Mouse (Mus musculus) liver, embryonic 16.5 days (tissue): ENCODE measurements around the gene Olfr453. TPM values are rescaled to one million over a fixed set of nuclear protein-coding genes. Genes with fewer than 3 reads are reported as not detected.

Source experiments
- ATAC-seq: fragments of 200-750 bp; cut with Nextera tagmentation; 2 replicates; pipeline ENCODE4 v1.8.0; 2017; ENCODE audit warnings: low read depth, mild to moderate bottlenecking, moderate number of reproducible peaks, moderate library complexity
- H3K27ac ChIP-seq: fragments of 300-500 bp; sonication (generic); 2 replicates; pipeline ENCODE4 v1.5.1; 2014; ENCODE audit warnings: mild to moderate bottlenecking, low read length
- H3K27me3 ChIP-seq: fragments of 300-500 bp; sonication (generic); 2 replicates; pipeline ENCODE4 v1.6.1; 2014; ENCODE audit warnings: low read depth, low read length, mixed read lengths; ENCODE audit not compliant: control insufficient read depth, insufficient read depth
- H3K36me3 ChIP-seq: fragments of 300-500 bp; sonication (generic); 2 replicates; pipeline ENCODE4 v1.6.1; 2014; ENCODE audit warnings: mild to moderate bottlenecking; ENCODE audit not compliant: control insufficient read depth, insufficient read depth
- H3K4me1 ChIP-seq: fragments of 300-500 bp; sonication (generic); 2 replicates; pipeline ENCODE4 v1.6.1; 2014; ENCODE audit warnings: low read depth, low read length, mixed read lengths; ENCODE audit not compliant: control insufficient read depth
- H3K4me2 ChIP-seq: fragments of 300-500 bp; sonication (generic); 2 replicates; pipeline ENCODE4 v1.6.1; 2014; ENCODE audit warnings: low read depth, low read length, mixed read lengths
- H3K4me3 ChIP-seq: fragments of 300-500 bp; sonication (generic); 2 replicates; pipeline ENCODE4 v1.5.1; 2014; ENCODE audit warnings: low read depth, mild to moderate bottlenecking, low read length
- H3K9ac ChIP-seq: fragments of 300-500 bp; sonication (generic); 2 replicates; pipeline ENCODE4 v1.6.1; 2014; ENCODE audit warnings: low read depth, low read length
- H3K9me3 ChIP-seq: fragments of 300-500 bp; sonication (generic); replicated peaks from 2 replicates; pipeline ENCODE4 v1.6.1; 2016; ENCODE audit warnings: low read length; ENCODE audit not compliant: control insufficient read depth
- WGBS: fragments of 180-500 bp; shearing (Covaris S2); extraction: QIAGEN DNeasy Blood & Tissue Kit; methylation state at CpG from one replicate; pipeline ENCODE4 v1.1.7; 2014; ENCODE audit not compliant: insufficient replicate concordance; 5-methylcytosine and 5-hydroxymethylcytosine counted together
- polyA plus RNA-seq: library from polyadenylated mRNA; unstranded; fragments of >200 nt; fragmentation: Nextera tagmentation; extraction: Ambion mirVana; gene quantifications from 2 replicates; pipeline ENCODE4 v1.2.1, GENCODE M21; 2015

Gene Olfr453
- polyA plus RNA-seq, 1 experiment from 2014 or later, result not detected

GRCm38 (mm10) chr6:42756104-42756503 is 16.9 kb downstream of the Olfr453 start, which contains the start of gene Olfr38:
Gene Olfr38, plus strand, starts transcription at chr6:42756404.
- no peak for ATAC-seq
- no peak within 1 kb of the TSS for H3K4me2 ChIP-seq
- no peak within 1 kb of the TSS for H3K4me3 ChIP-seq
- no peaks in the 10 kb centered on the region for H3K36me3 ChIP-seq
- H3K4me1 ChIP-seq, result no peaks in the 10 kb centered on the region
- H3K9ac ChIP-seq, result no peak within 1 kb of the TSS
- no peaks in the 10 kb centered on the region for H3K9me3 ChIP-seq
- WGBS, result 42% methylated on average over 1 of the region's 1 CpGs
- H3K27me3 ChIP-seq, result no peaks in the 10 kb centered on the region
- H3K27ac ChIP-seq, result no peak within 1 kb of the TSS

- Histone ChIP-seq H3K36me3 (no peaks in the 10 kb centered on the region), H3K27ac (no peak overlapping the region), H3K27me3 (no peaks in the 10 kb centered on the region), H3K4me2 (no peak overlapping the region), H3K9ac (no peak overlapping the region), H3K9me3 (no peaks in the 10 kb centered on the region), H3K4me1 (no peaks in the 10 kb centered on the region), H3K4me3 (no peak overlapping the region)
- no peak for ATAC-seq
- WGBS, result 65% methylated on average over 1 of the region's 1 CpGs
Measured at GRCm38 (mm10) chr6:42777066-42777465, 37.9 kb downstream of the Olfr453 start.

- no peak within 1 kb of the TSS for H3K4me2 ChIP-seq
- no peak within 1 kb of the TSS for H3K27ac ChIP-seq
- no peaks in the 10 kb centered on the region for H3K36me3 ChIP-seq
- H3K27me3 ChIP-seq, result no peaks in the 10 kb centered on the region
- ATAC-seq, result no peak
- no peaks in the 10 kb centered on the region for H3K4me1 ChIP-seq
- no peak within 1 kb of the TSS for H3K4me3 ChIP-seq
- no peak within 1 kb of the TSS for H3K9ac ChIP-seq
- no peaks in the 10 kb centered on the region for H3K9me3 ChIP-seq
Measured at GRCm38 (mm10) chr6:42784793-42785192, 45.6 kb downstream of the Olfr453 start, which contains the start of gene Olfr452. Gene Olfr452, plus strand, starts transcription at chr6:42785093.

GRCm38 (mm10) chr6:42790247-42790948 is 51.2 kb downstream of the Olfr453 start:
- Histone ChIP-seq H3K9me3 (no peaks in the 10 kb centered on the region), H3K9ac (no peak overlapping the region), H3K27me3 (no peaks in the 10 kb centered on the region), H3K36me3 (no peaks in the 10 kb centered on the region), H3K27ac (no peak overlapping the region), H3K4me2 (no peak overlapping the region), H3K4me3 (no peak overlapping the region), H3K4me1 (no peaks in the 10 kb centered on the region)
- WGBS, result 24% methylated on average over 4 of the region's 4 CpGs
- no peak for ATAC-seq

- H3K9ac ChIP-seq, result no peak overlapping the region
- ATAC-seq, result no peak
- H3K4me3 ChIP-seq, result no peak overlapping the region
- H3K9me3 ChIP-seq, result no peaks in the 10 kb centered on the region
- no peaks in the 10 kb centered on the region for H3K4me1 ChIP-seq
- H3K36me3 ChIP-seq, result no peaks in the 10 kb centered on the region
- H3K27me3 ChIP-seq, result no peaks in the 10 kb centered on the region
- H3K4me2 ChIP-seq, result no peak overlapping the region
- H3K27ac ChIP-seq, result no peak overlapping the region
- WGBS, result 67% methylated on average over 9 of the region's 9 CpGs
Measured at GRCm38 (mm10) chr6:42790949-42791556, 51.9 kb downstream of the Olfr453 start.

GRCm38 (mm10) chr6:42794982-42795381 is 55.8 kb downstream of the Olfr453 start:
- no peaks in the 10 kb centered on the region for H3K4me1 ChIP-seq
- ATAC-seq, result no peak
- H3K9ac ChIP-seq, result no peak overlapping the region
- H3K9me3 ChIP-seq, result no peaks in the 10 kb centered on the region
- H3K4me2 ChIP-seq, result no peak overlapping the region
- no peaks in the 10 kb centered on the region for H3K27me3 ChIP-seq
- WGBS, result 82% methylated on average over 3 of the region's 3 CpGs
- no peak overlapping the region for H3K4me3 ChIP-seq
- no peaks in the 10 kb centered on the region for H3K36me3 ChIP-seq
- no peak overlapping the region for H3K27ac ChIP-seq

Other genes with a start within 250 kb of the Olfr453 start
- not detected in 2 replicates for gene Olfr455, start 191.8 kb upstream of the Olfr453 start, polyA plus RNA-seq
- gene Tcaf3, start 141.7 kb upstream of the Olfr453 start, polyA plus RNA-seq, result not detected in 2 replicates
- gene Tcaf2, start 94.1 kb upstream of the Olfr453 start, polyA plus RNA-seq, result 0.21 and 0.22 TPM in 2 replicates
- 4.9 and 5.1 TPM in 2 replicates for gene Tcaf1, start 29.3 kb upstream of the Olfr453 start, polyA plus RNA-seq
- not detected in 2 replicates for gene Olfr38, start 17.0 kb downstream of the Olfr453 start, polyA plus RNA-seq
- not detected in 2 replicates for gene Olfr452, start 45.7 kb downstream of the Olfr453 start, polyA plus RNA-seq
- gene Olfr450, start 72.6 kb downstream of the Olfr453 start, polyA plus RNA-seq, result not detected in 2 replicates
- gene Olfr449, start 95.0 kb downstream of the Olfr453 start, polyA plus RNA-seq, result not detected in 2 replicates
- not detected in 2 replicates for gene Olfr448, start 151.1 kb downstream of the Olfr453 start, polyA plus RNA-seq
- not detected in 2 replicates for gene Olfr447, start 169.5 kb downstream of the Olfr453 start, polyA plus RNA-seq
- not detected in 2 replicates for gene Olfr446, start 182.0 kb downstream of the Olfr453 start, polyA plus RNA-seq
- gene Olfr444, start 209.7 kb downstream of the Olfr453 start, polyA plus RNA-seq, result not detected in 2 replicates